Mouse (Mus musculus): ENCODE measurements around the gene Gimap1.

Gimap1 gene

GRCm38 (mm10) chr6:48739780-48740055 is 864 bp downstream of the Gimap1 start:
- no peak for DNase-seq (ENCODE audit: low spot score in 2 of 2)

DNA sequence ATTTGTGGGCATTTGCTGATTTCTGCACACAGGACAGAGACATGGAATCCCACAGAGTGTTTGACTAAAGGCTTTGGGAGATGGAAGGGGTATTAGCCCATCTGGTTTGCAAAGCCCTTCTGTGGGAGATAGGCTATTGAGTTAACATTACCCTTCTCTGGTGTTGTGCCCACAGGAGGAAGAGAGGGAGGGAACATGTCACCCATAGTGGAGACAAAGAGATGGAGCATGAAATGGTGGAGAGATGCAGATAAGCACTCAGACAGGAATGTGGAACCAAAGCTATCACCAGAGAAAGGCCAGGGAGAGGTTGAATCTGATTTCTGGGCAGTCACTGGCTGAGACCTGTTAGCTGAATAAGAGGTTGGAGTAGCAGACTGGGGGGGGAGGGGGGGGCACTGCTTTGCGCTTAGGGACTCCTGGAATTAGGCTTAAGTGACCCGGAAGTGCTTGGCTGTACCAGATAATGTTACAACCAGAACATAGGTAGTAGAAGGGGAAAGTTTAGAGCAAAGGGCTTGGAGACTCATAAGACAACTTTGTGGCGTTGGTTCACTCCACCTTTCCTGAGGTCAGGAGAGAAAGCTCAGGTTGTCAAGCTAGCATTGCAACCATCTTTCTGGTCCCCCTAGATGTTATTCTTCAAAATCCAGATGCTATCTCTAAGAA is 1.8 kb downstream of the Gimap1 start:
- DNase-seq (ENCODE audit: low spot score in 2 of 2) = no peak

DNA sequence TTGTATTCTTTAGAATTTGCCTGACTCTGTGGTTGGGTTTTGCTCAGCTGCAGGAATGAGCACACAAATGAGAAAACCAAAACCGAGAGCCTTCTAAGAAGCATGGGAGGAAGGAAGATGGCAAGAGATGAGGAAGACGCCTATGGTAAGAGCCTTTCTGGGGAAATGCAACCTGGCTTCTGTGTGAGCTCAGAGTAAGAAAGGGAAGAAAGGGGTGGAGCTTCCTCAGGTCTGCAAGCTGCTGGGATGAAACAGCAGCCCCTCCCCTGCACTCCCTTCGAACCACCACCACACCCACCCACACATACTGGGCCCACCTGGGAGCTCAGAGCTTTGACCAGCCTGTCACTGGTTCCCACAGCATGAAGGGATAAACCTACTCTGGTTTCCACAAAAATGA is 2.4 kb downstream of the Gimap1 start:
- DNase-seq (ENCODE audit: low spot score in 2 of 2) = no peak

- no peak for DNase-seq (ENCODE audit: low spot score in 2 of 2)
Measured at GRCm38 (mm10) chr6:48741711-48742206, 2.9 kb downstream of the Gimap1 start.

GRCm38 (mm10) chr6:48742422-48743351 is 3.8 kb downstream of the Gimap1 start:
- no peak for DNase-seq (ENCODE audit: low spot score in 2 of 2)

- no peak for DNase-seq (ENCODE audit: low spot score in 2 of 2)
Measured at GRCm38 (mm10) chr6:48745490-48745889, 6.6 kb downstream of the Gimap1 start.

DNA sequence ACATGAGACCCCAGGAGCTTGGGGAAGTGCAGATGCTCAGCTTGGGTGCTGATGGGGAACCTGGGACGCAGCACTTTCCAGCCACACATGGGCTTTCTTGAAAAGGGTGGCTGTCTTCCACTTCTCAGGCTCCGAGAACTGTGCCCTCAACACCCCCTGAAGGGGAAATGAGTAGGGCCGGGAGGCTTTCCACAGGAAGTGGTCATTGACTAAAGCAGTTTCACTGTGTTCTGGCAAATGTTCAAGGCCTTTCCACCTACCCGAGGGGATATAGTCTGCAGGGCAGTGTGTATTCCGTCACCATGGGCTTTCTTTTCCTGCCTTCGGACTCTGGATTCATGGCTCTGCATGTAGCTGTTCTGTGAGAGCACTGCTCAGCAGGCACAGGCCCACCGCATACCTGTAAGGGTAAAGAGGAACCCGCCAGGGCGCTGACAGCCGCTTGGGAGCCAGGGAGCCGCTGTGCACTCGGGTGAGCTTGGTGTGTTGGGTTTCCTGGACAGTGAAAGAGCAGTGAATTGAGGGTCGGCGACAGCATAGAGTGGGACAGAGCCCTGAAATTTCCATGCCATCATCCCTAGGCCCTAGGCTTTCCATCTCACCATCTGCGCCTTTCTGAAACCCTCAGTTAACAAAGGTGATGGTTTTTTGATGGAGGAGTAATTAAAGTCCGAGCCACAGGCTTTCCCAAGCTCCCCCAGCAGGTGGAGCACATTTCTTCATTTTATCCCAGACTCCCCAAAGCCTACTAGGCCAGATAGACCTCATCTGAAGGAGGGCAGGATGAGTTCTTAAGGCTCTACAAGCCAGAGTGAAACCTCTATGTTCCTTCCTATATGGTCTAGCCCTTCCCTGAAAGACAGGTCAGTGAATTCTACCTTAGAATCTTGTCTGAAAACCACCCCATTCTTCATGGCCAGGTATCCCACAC is 7.4 kb downstream of the Gimap1 start, which contains the start of gene Gimap5:
Gene Gimap5, plus strand, starts transcription at position 239 of the 931 bp plus-strand sequence.
- DNase-seq (ENCODE audit: low spot score in 2 of 2) = peak in 1 of 2 experiments; percentile 18

DNA sequence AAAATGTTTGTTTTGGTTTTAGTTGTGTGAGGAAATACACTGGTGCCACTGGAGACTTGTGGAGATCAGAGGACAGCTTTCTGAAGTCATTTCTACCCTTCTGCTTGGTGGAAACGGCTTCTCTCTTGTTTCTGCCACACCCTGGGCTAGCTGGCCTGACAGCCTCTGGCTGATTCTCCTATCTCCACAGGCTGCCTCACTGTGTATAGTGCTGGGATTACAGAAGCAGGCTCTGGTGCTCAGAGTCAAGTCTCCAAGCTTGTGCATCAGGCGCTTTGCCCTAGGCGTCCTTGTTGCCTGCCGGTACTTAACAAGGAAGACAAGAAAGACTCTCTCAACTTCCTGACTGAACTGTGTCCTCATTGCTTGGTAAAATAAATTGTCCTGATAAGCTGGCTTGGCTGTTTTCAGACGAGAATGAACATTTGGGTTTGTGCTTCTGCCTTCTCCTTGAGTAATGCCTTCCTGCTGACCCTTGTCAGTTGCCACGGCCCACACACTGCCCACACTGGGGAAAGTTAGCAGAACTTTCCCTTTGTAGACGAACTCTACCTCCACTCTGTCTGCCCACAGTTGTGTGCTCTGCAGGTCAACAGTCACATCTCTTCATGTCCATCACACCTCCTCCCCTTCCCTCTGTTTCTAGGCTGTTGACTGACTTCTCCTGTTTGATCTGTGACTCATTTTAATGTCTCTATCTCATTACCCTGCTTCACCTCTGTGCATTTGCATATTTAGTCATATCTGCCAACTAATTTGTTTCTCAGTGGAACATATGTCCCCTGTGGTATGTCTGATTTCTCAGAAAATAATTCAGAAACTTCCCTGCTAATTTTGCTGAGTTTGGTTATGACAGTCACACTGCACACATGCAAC is 8.5 kb downstream of the Gimap1 start:
- no peak for DNase-seq (ENCODE audit: low spot score in 2 of 2)

- DNase-seq (ENCODE audit: low spot score in 2 of 2) = no peak
Measured at GRCm38 (mm10) chr6:48763567-48764270, 24.9 kb downstream of the Gimap1 start.

GRCm38 (mm10) chr6:48764496-48764895 is 25.6 kb downstream of the Gimap1 start:
- DNase-seq (ENCODE audit: low spot score in 2 of 2) = no peak

GRCm38 (mm10) chr6:48768178-48768869 is 29.5 kb downstream of the Gimap1 start:
- no peak for DNase-seq (ENCODE audit: low spot score in 2 of 2)

DNA sequence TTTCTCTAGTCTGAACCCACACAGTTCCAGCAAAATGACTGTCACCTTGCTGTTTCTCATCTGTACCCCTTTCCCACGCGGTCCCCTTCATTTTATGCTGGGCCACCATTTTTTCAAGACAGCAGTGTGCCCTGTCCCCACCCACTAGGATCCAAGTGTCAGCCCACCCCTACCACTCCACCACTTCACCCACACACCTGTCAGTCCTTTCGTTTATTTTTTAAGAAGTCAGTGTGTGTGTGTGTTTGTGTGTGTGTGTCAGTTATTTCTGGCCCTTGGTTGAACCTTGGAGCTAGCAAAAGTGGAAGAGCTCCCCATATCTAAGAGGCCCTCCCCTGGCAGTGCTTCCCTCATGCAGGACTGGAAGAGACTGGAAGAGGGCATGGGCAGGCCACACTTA is 30.1 kb downstream of the Gimap1 start:
- DNase-seq (ENCODE audit: low spot score in 2 of 2) = no peak

GRCm38 (mm10) chr6:48770696-48771095 is 31.8 kb downstream of the Gimap1 start, which contains the start of gene Gimap3:
TSS of gene Gimap3 (minus strand) at chr6:48770851.
- no peak for DNase-seq (ENCODE audit: low spot score in 2 of 2)

GRCm38 (mm10) chr6:48772030-48772429 is 33.2 kb downstream of the Gimap1 start:
- peak; percentile 69 to 82 for DNase-seq (ENCODE audit: low spot score in 2 of 2)

GRCm38 (mm10) chr6:48784406-48784805 is 45.6 kb downstream of the Gimap1 start:
- DNase-seq (ENCODE audit: low spot score in 2 of 2) = no peak

- peak in 1 of 2 experiments; percentile 24 for DNase-seq (ENCODE audit: low spot score in 2 of 2)
Measured at GRCm38 (mm10) chr6:48785189-48785588, 46.3 kb downstream of the Gimap1 start.

DNA sequence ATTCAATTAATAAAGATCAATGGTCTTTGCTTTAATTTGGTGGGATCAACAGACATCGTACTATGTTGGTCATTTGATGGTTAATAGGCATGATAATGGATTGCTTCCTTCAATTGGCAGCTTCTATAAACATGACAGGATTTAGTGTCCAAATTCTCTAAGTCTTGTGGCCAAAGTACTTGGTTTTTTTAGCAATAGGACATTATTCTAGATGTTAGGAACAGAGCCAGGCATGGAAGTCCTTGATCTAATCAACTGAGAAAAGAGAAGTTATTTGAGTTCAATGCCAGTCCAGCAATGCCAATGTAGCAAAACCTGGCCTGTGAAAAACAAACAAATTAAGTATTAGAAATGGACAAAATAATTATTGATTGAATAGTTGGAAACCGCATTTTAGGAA is 46.7 kb downstream of the Gimap1 start:
- DNase-seq (ENCODE audit: low spot score in 2 of 2) = no peak

DNA sequence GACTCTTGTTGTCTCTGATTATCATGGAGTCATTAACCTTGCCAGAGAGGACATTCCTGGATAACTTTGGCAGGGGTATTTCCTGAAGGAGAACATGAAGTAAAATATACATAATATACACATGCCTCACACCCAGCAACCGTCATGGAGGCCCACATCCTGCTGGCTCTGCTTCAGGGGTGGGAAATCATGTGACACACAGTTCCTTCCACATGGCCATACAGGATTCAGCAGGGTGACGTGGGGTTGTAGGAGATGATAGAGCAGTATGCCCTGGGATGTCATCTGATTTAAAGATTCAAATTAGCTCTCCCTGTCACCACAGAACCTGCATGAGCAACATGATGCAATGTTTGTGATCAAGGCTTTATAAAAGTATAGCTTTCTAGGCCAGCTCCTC is 49.0 kb downstream of the Gimap1 start:
- DNase-seq (ENCODE audit: low spot score in 2 of 2) = no peak
